Comparison of ENCODE assay signal across 17 mouse cellular contexts in the genomic region with DNA sequence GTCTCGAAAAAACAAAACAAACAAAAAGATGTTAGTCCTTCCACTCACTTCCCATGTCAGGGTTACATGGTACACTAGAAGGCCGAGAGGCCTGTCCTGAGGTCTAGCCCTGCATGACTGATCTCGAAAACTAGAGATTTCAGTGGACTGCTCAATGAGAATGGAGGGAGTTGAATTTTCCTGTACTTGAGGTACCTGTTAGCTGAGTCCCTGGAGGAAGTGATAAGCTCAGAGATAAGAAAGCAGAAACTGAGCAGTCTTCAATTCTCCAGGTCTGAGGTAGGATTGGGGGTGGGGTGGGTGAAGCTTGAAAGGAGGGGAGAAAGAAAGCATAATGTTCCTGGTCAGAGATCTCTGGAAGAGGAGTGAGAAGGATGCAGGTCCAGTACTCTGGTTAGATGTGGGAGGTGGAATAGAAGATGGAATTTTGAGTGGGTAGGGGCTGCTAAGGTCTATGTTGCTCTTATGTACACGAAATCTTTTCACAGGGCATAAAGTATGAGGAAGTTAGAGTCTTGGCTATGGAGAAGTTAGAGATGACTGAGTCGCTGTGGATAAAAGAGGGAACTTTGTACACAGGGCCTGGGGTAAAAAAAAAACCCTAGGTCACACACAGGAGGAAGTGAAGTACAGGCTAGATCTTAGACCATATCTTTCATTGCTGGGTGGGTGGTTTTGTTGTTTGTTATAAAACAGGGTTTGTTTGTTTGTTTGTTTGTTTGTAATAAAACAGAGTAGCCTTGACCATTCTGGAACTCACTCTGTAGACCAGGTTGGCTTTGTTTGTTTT. TPM values are rescaled to one million over a fixed set of nuclear protein-coding genes. Genes with fewer than 3 reads are reported as not detected.
DNase-seq lines count a peak whose midpoint lies in the region; ATAC-seq and TF ChIP-seq lines count a peak whose summit lies in the region.
"Had no signal": no experiment of that assay in that cellular context is flagged by ENCODE, and none has a peak within 500 bp of the region (broad histone marks: within the 10 kb centered on the region; RNA-seq: fewer than 3 reads in every experiment).

No protein-coding gene starts in this region.

- no peak overlapping the region for H3K9ac ChIP-seq in heart, postnatal 0 days (replicated peaks; ENCODE audit: low read depth, low read length)
- peak overlapping the region; percentile 7; the same call in 1 of the 2 replicates for H3K9ac ChIP-seq in ES-E14 (ENCODE audit: insufficient read depth, low read depth, low read length, poor library complexity, severe bottlenecking)
- H3K9ac ChIP-seq in hindbrain, embryonic 13.5 days = no peak overlapping the region
- H3K9ac ChIP-seq: embryonic facial prominence, embryonic 15.5 days; liver, embryonic 13.5 days had no signal

- no peaks in the 10 kb centered on the region for H3K9me3 ChIP-seq in heart, postnatal 0 days (replicated peaks; ENCODE audit: control insufficient read depth, low read length)
- no peaks in the 10 kb centered on the region for H3K9me3 ChIP-seq in ES-E14 (ENCODE audit: control insufficient read depth, insufficient read depth, low read depth, low read length)
- H3K9me3 ChIP-seq in hindbrain, embryonic 13.5 days = no peaks in the 10 kb centered on the region
- H3K9me3 ChIP-seq: embryonic facial prominence, embryonic 15.5 days; liver, embryonic 13.5 days had no signal

- intact Hi-C loops in heart, postnatal 25 days (cut with DNase I) = no loop called here
- intact Hi-C loops in left cerebral cortex, adult 2 months (cut with DNase I) = no loop called here

- WGBS in heart, postnatal 0 days = 71% methylated on average over 5 of the region's 5 CpGs
- WGBS in hindbrain, embryonic 13.5 days = 94% methylated on average over 5 of the region's 5 CpGs

- no peak for TF ChIP-seq CTCF in heart, postnatal 0 days (IDR thresholded peaks at IDR 0.05; ENCODE audit: low read depth)
- no peak for TF ChIP-seq CTCF in embryonic fibroblast, embryonic 13.5 days (IDR thresholded peaks at IDR 0.05; ENCODE audit: borderline replicate concordance, insufficient read depth, low read length)
- TF ChIP-seq CTCF in left cerebral cortex, adult 2 months (IDR thresholded peaks at IDR 0.05) = no peak

- peak overlapping the region; percentile 41 for H3K4me2 ChIP-seq in heart, postnatal 0 days (ENCODE audit: low read depth, low read length)
- H3K4me2 ChIP-seq in hindbrain, embryonic 13.5 days = no peak overlapping the region
- H3K4me2 ChIP-seq: embryonic facial prominence, embryonic 15.5 days; liver, embryonic 13.5 days had no signal

- no peak for DNase-seq in heart, postnatal 0 days (ENCODE audit: low spot score)
- DNase-seq in heart, postnatal 25 days (ENCODE audit: low spot score) = no peak
- DNase-seq in ES-E14 (ENCODE audit: low read depth, low spot score) = no peak
- DNase-seq in left cerebral cortex, adult 2 months (ENCODE audit: extremely low spot score in 1 of 2, low spot score in 2 of 2) = no peak
- no peak for DNase-seq in Muller cell, postnatal 12 days (ENCODE audit: inconsistent ontology term)
- DNase-seq: cerebellum, postnatal 10 days; kidney, postnatal 14 days; liver, embryonic 13.5 days; thymus, postnatal 36 days had no signal

- no peak for TF ChIP-seq EP300 in heart, postnatal 0 days (IDR thresholded peaks at IDR 0.05; ENCODE audit: low read depth)

- no peak overlapping the region for H3K4me3 ChIP-seq in heart, postnatal 0 days (ENCODE audit: low read depth, low read length)
- no peak overlapping the region for H3K4me3 ChIP-seq in ES-E14 (ENCODE audit: insufficient read depth in 1 of 2, low read depth in 1 of 2, low read length in 2 of 2, poor library complexity in 1 of 2, severe bottlenecking in 1 of 2)
- H3K4me3 ChIP-seq in embryonic fibroblast, embryonic 13.5 days (ENCODE audit: insufficient read depth, low read length) = peak overlapping the region; percentile 4
- H3K4me3 ChIP-seq in hindbrain, embryonic 13.5 days = no peak overlapping the region
- H3K4me3 ChIP-seq in left cerebral cortex, adult 2 months = no peak overlapping the region
- H3K4me3 ChIP-seq: embryonic facial prominence, embryonic 15.5 days; liver, embryonic 13.5 days had no signal

- ATAC-seq in heart, postnatal 0 days (ENCODE audit: insufficient read depth, low read depth) = no peak
- ATAC-seq in neutrophil, adult 5-6 weeks (ENCODE audit: extremely low read depth, insufficient number of reproducible peaks, low FRiP score, poor library complexity, severe bottlenecking) = peak; percentile 52; the same call in 1 of the 2 replicates
- no peak for ATAC-seq in hindbrain, embryonic 13.5 days (ENCODE audit: low FRiP score)
- ATAC-seq: hindbrain, postnatal 0 days had no signal

- H3K27ac ChIP-seq in heart, postnatal 0 days (ENCODE audit: low read depth) = peak overlapping the region; percentile 11; the same call in 1 of the 2 replicates
- no peak overlapping the region for H3K27ac ChIP-seq in ES-E14 (ENCODE audit: insufficient read depth, low read depth, low read length, poor library complexity, severe bottlenecking)
- H3K27ac ChIP-seq in embryonic fibroblast, embryonic 13.5 days (ENCODE audit: insufficient read depth, low read length) = no peak overlapping the region
- no peak overlapping the region for H3K27ac ChIP-seq in hindbrain, embryonic 13.5 days
- H3K27ac ChIP-seq in left cerebral cortex, adult 2 months = no peak overlapping the region
- H3K27ac ChIP-seq: embryonic facial prominence, embryonic 15.5 days; hindbrain, postnatal 0 days; liver, embryonic 13.5 days had no signal

- in situ Hi-C loops in ES-E14 (cut with MboI; ENCODE audit: low sequenced_read_pairs in 2 of 2, unreplicated experiment in 2 of 2) = no loop called here

- TF ChIP-seq POLR2A in embryonic fibroblast, embryonic 13.5 days (IDR thresholded peaks at IDR 0.05; ENCODE audit: low read depth, low read length) = no peak

- peaks cover 62% of the 10 kb centered on the region for H3K36me3 ChIP-seq in heart, postnatal 0 days (replicated peaks; ENCODE audit: control insufficient read depth, insufficient read depth, low read length)
- peaks cover 20% of the 10 kb centered on the region for H3K36me3 ChIP-seq in ES-E14 (ENCODE audit: control insufficient read depth, insufficient read depth, low read length, poor library complexity, severe bottlenecking)
- H3K36me3 ChIP-seq in hindbrain, embryonic 13.5 days = peaks cover 53% of the 10 kb centered on the region

- H3K27me3 ChIP-seq in heart, postnatal 0 days (ENCODE audit: control insufficient read depth, insufficient read depth, low read length) = no peaks in the 10 kb centered on the region
- peaks cover 11% of the 10 kb centered on the region for H3K27me3 ChIP-seq in hindbrain, embryonic 13.5 days
- H3K27me3 ChIP-seq: embryonic facial prominence, embryonic 15.5 days had no signal

- peaks cover 40% of the 10 kb centered on the region for H3K4me1 ChIP-seq in heart, postnatal 0 days (ENCODE audit: control insufficient read depth, insufficient read depth)
- H3K4me1 ChIP-seq in ES-E14 (ENCODE audit: control insufficient read depth in 2 of 2, insufficient read depth in 2 of 2, low read length in 2 of 2, poor library complexity in 1 of 2) = peaks cover 6 to 17% of the 10 kb centered on the region in 2 experiments; a peak in 3 of 4 replicates
- H3K4me1 ChIP-seq in embryonic fibroblast, embryonic 13.5 days (ENCODE audit: control insufficient read depth, insufficient read depth, low read length) = peaks cover 10% of the 10 kb centered on the region
- H3K4me1 ChIP-seq in hindbrain, embryonic 13.5 days (replicated peaks) = peaks cover 39% of the 10 kb centered on the region

TF ChIP-seq in ES-E14, 5 proteins besides CTCF, POLR2A, EP300 and RAD21 (continues in another document):
- TF ChIP-seq ZC3H11A (IDR thresholded peaks at IDR 0.05; ENCODE audit: borderline replicate concordance, low read depth, low read length) = no peak

RNA-seq across cellular contexts. Expression of gene Prkcg, which starts 6.5 kb away (rescaled TPM):
- total RNA-seq in heart, postnatal 0 days (2014; rRNA removed; ENCODE audit: low replicate concordance) = 1.8 and 4.2 TPM in 2 replicates
- 0.30 and 0.40 TPM in 2 replicates for polyA plus RNA-seq in heart, postnatal 0 days (2015; fragmentation: Nextera tagmentation; extraction: Ambion mirVana)
- total RNA-seq in heart, postnatal 25 days (2021) = 1 to 10 TPM; 1.3 to 3.1 TPM
- total RNA-seq in ES-E14 (2012; rRNA removed) = 6.6 and 7.3 TPM in 2 replicates
- 0.60 and 0.89 TPM in 2 replicates for polyA plus RNA-seq in embryonic fibroblast, embryonic 13.5 days (2011; ENCODE audit: insufficient read length, low read depth, missing spikeins)
- 8.7 and 13.9 TPM in 2 replicates for total RNA-seq in neutrophil, adult 5-6 weeks (2017)
- polyA plus RNA-seq in hindbrain, embryonic 13.5 days (2015; fragmentation: Nextera tagmentation; extraction: Ambion mirVana) = 0.81 and 0.83 TPM in 2 replicates
- 100 to 1,000 TPM; 262 to 263 TPM for total RNA-seq in left cerebral cortex, adult 2 months (2021)

RNA-seq across cellular contexts. Expression of gene Myadm, which starts 6.6 kb away (rescaled TPM):
- 223 and 238 TPM in 2 replicates for total RNA-seq in heart, postnatal 0 days (2014; rRNA removed; ENCODE audit: low replicate concordance)
- polyA plus RNA-seq in heart, postnatal 0 days (2015; fragmentation: Nextera tagmentation; extraction: Ambion mirVana) = 119 and 123 TPM in 2 replicates
- 100 to 1,000 TPM; 157 to 191 TPM for total RNA-seq in heart, postnatal 25 days (2021)
- total RNA-seq in ES-E14 (2012; rRNA removed) = 80.8 and 84.1 TPM in 2 replicates
- polyA plus RNA-seq in embryonic fibroblast, embryonic 13.5 days (2011; ENCODE audit: insufficient read length, low read depth, missing spikeins) = 469 and 684 TPM in 2 replicates
- 237 and 256 TPM in 2 replicates for total RNA-seq in neutrophil, adult 5-6 weeks (2017)
- polyA plus RNA-seq in hindbrain, embryonic 13.5 days (2015; fragmentation: Nextera tagmentation; extraction: Ambion mirVana) = 29.0 and 29.8 TPM in 2 replicates
- total RNA-seq in left cerebral cortex, adult 2 months (2021) = 10 to 100 TPM; 61.9 to 62.1 TPM

RNA-seq across cellular contexts. Expression of gene Cacng7, which starts 37.2 kb away (rescaled TPM):
- 4.0 and 6.3 TPM in 2 replicates for total RNA-seq in heart, postnatal 0 days (2014; rRNA removed; ENCODE audit: low replicate concordance)
- polyA plus RNA-seq in heart, postnatal 0 days (2015; fragmentation: Nextera tagmentation; extraction: Ambion mirVana) = 0.15 and 0.29 TPM in 2 replicates
- 1 to 10 TPM; 3.5 to 4.3 TPM for total RNA-seq in heart, postnatal 25 days (2021)
- 14.4 and 16.0 TPM in 2 replicates for total RNA-seq in ES-E14 (2012; rRNA removed)
- 62.4 and 63.7 TPM in 2 replicates for polyA plus RNA-seq in embryonic fibroblast, embryonic 13.5 days (2011; ENCODE audit: insufficient read length, low read depth, missing spikeins)
- total RNA-seq in neutrophil, adult 5-6 weeks (2017) = not detected in 2 replicates
- polyA plus RNA-seq in hindbrain, embryonic 13.5 days (2015; fragmentation: Nextera tagmentation; extraction: Ambion mirVana) = 4.3 and 4.7 TPM in 2 replicates
- 100 to 1,000 TPM; 180 to 201 TPM for total RNA-seq in left cerebral cortex, adult 2 months (2021)
- polyA plus RNA-seq: liver, embryonic 13.5 days had no signal

RNA-seq across cellular contexts. Expression of gene Nlrp12, which starts 46.0 kb away (rescaled TPM):
- under 0.01 TPM in 1 of 2 replicates, not detected in the other for total RNA-seq in heart, postnatal 0 days (2014; rRNA removed; ENCODE audit: low replicate concordance)
- 0.01 TPM in 2 replicates for polyA plus RNA-seq in heart, postnatal 0 days (2015; fragmentation: Nextera tagmentation; extraction: Ambion mirVana)
- not detected for total RNA-seq in heart, postnatal 25 days (2021)
- 3.7 and 8.0 TPM in 2 replicates for total RNA-seq in ES-E14 (2012; rRNA removed)
- not detected in 2 replicates for polyA plus RNA-seq in embryonic fibroblast, embryonic 13.5 days (2011; ENCODE audit: insufficient read length, low read depth, missing spikeins)
- 151 and 156 TPM in 2 replicates for total RNA-seq in neutrophil, adult 5-6 weeks (2017)
- 0.05 TPM in 1 of 2 replicates, not detected in the other for polyA plus RNA-seq in hindbrain, embryonic 13.5 days (2015; fragmentation: Nextera tagmentation; extraction: Ambion mirVana)
- total RNA-seq in left cerebral cortex, adult 2 months (2021) = under 1 TPM in 1 of 2 experiments, not detected in 1; 0.11 TPM
- total RNA-seq: gastrocnemius, postnatal 4 days; left cerebral cortex, adult 18-20 months had no signal
- polyA plus RNA-seq: embryonic facial prominence, embryonic 15.5 days; neural tube, embryonic 11.5 days had no signal

Comparison
In these comparisons a context has a peak if more than half of its experiments do, and no peak if none do; other contexts are left out.
1. RNA of gene Prkcg, which starts 6.5 kb away (total RNA-seq): 262 to 263 TPM in left cerebral cortex, adult 2 months; 8.7 to 13.9 TPM in neutrophil, adult 5-6 weeks, 6.6 to 7.3 TPM in ES-E14, 1.3 to 3.1 TPM in heart, postnatal 25 days and 1.8 to 4.2 TPM in heart, postnatal 0 days; every median in the first group is over 10 times any median in the second.
2. RNA of gene Cacng7, which starts 37.2 kb away (total RNA-seq): 180 to 201 TPM in left cerebral cortex, adult 2 months; 14.4 to 16.0 TPM in ES-E14, 3.5 to 4.3 TPM in heart, postnatal 25 days, 4.0 to 6.3 TPM in heart, postnatal 0 days and not detected in neutrophil, adult 5-6 weeks; every median in the first group is over 10 times any median in the second.